Mouse (Mus musculus) left cerebral cortex, postnatal 4 days (tissue): ENCODE measurements around the gene Susd6. TPM values are rescaled to one million over a fixed set of nuclear protein-coding genes. Genes with fewer than 3 reads are reported as not detected.
A peak's percentile ranks its signal among the peaks of the same experiment; 100 is the strongest.

Source experiments
- DNase-seq: peaks from one replicate; pipeline ENCODE4 v3.0.0-alpha.2; 2022
- intact Hi-C: fragments of 180-260 bp; cut with DNase I; formaldehyde crosslinking; loops from one replicate; pipeline ENCODE4 v1.15.1; 2025
- total RNA-seq, 2 experiments: library from RNA; stranded (reverse); gene quantifications; 2 replicates each; pipeline ENCODE4 v1.2.3; 2021

Gene Susd6
- total RNA-seq, 2 experiments from 2014 or later: 19.6 to 21.4 TPM

GRCm38 (mm10) chr12:80865175-80865574 is 74.9 kb downstream of the Susd6 start:
- DNase-seq: no peak
- intact Hi-C loops: no loop called here

- intact Hi-C loops: no loop called here
Measured at GRCm38 (mm10) chr12:80866023-80866422, 75.7 kb downstream of the Susd6 start.

DNA sequence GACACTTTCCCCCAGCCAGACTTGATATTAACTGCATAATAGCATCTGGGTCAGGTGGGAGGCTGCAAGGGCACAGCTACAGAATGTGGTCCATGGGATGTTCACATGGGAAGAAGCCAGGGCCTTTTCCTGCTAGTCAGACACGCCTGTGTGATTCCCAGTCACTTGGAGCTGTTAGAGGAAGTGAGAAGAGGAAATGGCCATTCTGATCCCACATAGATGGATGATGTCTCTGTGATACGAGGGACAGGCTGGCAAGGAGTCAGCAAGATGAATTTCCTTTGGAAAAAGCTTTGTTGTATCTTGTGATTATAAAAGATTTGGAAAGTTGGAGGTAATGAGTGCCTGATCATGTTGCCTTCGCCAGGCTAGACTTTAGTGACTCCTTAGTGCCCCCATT is 76.8 kb downstream of the Susd6 start:
- no peak for DNase-seq
- intact Hi-C loops: no loop called here

More at GRCm38 (mm10) chr12:80866023-80866422, 75.7 kb downstream of the Susd6 start:
- DNase-seq: no peak

DNA sequence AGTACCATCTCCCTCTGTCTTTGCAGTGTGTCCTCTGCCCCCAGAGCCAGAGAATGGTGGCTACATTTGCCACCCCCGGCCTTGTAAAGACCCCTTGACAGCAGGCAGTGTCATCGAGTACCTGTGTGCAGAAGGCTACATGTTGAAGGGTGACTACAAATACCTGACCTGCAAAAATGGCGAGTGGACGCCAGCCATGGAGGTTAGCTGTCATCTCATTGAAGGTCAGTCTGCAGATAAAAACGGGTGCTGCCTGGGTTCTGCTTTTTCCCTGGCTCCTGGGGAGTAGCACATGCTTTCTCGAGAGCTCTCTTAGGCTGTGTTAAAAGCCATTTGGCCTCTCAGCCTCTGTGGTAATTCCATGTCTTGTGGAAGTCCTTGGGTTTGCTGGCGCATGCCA is 78.1 kb downstream of the Susd6 start:
- intact Hi-C loops: no loop called here
- DNase-seq: no peak

DNA sequence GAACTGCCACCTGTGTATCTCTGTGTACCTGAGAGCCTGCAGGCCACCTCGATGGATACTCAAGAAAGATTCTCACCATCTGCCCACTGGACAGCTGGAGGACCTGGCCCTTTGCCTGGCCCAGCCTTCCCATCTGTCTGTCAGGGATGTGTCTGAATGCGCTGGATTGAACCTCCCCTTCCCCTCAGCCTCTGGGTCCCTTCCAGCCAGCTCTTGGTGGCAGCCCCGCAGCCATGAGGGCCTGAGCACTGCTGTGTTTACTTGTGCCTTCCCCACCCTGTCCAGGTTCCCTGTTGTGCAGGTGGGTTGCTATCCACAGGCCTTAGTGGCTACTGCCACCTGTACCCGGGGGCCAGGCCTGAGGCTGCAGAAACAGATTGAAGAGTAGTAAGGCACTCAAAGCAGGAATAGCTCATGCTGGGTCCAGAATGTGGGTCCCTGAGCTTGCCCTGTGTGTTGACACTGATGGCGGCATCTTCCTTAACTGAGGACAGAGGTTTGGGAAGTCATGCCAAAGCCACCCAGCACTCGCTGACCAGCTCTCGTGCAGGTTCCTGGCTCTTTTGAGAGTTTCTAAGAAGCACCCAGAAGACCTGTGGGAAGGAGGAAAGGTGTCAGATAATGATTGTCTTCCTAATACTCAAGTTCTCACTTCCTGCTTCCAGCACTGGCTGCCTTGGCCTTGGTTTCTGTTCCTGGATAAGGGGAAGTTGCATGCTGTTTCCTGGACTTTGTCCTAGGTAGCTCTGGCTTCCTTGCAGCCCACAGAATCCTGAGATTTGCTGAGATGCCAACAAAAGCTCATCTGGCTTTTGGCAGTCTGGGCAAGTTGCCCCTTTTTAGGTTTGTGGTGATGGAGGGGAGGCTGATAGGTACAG is 87.1 kb downstream of the Susd6 start:
- DNase-seq: peak; percentile 86
- intact Hi-C loops: no loop called here

GRCm38 (mm10) chr12:80878093-80878430 is 87.8 kb downstream of the Susd6 start:
- no peak for DNase-seq
- intact Hi-C loops: no loop called here

DNA sequence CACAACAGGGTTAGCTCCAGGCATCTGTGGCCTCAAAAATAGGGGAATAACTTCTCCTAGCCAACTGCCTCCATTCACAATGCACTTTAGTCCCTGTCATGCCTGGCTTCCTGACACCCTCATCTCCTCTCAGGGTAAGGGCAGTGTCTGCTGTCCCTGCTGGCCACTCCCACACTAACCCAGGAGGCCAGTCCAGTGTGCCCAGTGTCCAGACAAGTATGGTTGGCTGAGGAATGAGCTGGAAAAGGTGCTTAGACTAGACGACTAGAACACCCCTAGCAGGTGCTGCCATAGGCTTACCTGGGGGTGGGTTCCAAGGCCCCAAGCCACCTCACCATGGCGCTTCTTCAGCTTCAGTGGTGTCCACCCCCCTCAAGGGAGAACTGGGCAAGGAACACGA is 88.3 kb downstream of the Susd6 start:
- DNase-seq: no peak
- intact Hi-C loops: no loop called here

DNA sequence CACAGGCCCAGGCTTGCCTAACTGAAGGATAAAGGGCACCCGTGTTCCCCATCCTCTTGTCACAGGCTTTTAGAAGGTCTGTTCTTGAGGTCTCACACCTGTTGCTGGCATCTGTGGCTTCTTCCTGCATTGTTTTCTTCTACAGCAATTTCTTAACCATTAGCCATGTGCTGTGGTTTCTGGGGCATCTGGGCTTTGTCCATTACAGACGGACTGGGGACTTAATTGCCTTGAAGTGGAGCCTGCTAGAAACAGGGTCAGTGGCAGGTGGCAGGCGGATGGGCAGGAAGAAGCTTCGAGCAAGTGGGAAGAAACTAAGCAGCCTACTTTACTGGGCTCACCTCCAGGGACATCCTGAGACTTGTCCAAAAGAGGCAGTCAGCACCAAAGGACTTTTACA is 89.0 kb downstream of the Susd6 start:
- no peak for DNase-seq
- intact Hi-C loops: no loop called here

- intact Hi-C loops: no loop called here
- DNase-seq: no peak
Measured at GRCm38 (mm10) chr12:80881121-80881520, 90.8 kb downstream of the Susd6 start.

DNA sequence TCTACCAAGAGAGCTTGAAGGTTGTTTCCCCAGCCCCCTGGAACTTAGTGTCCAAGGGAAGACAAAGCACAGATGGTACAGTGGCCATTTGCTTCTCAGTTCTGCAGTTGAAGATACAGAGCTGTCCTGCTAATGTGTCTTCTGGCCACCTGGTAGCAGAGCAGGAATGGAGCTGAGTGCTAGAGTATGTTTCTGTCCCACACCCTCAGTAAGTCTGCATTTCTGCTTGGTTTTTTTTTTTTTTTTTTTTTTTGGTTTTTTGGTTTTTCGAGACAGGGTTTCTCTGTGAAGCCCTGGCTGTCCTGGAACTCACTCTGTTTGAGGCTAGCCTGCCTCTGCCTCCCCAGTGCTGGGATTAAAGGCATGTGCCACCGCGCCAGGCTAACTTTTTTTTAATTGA is 93.0 kb downstream of the Susd6 start:
- DNase-seq: no peak
- intact Hi-C loops: no loop called here

DNA sequence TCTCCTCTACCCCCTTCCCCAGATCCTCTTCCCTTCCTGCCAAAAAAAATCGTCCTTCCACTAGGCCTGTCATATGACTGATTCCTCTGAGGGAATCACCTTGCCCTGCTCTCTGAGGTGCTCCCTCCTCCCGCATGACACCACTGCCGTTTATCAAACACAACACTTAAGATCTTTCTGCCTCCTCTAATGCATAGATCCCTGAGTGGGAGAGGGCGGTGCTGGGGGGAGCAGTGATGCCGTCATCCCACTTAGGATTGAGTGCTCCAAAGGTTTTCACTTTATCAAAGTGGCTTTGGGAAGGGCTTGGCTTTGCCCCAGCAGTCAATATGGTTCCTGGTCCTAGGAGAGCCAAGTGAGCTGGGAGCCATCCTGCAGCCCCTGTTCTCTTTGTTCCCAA is 93.6 kb downstream of the Susd6 start:
- DNase-seq: no peak
- intact Hi-C loops: no loop called here

- no peak for DNase-seq
- intact Hi-C loops: no loop called here
Measured at GRCm38 (mm10) chr12:80885301-80886288, 95.3 kb downstream of the Susd6 start.

DNA sequence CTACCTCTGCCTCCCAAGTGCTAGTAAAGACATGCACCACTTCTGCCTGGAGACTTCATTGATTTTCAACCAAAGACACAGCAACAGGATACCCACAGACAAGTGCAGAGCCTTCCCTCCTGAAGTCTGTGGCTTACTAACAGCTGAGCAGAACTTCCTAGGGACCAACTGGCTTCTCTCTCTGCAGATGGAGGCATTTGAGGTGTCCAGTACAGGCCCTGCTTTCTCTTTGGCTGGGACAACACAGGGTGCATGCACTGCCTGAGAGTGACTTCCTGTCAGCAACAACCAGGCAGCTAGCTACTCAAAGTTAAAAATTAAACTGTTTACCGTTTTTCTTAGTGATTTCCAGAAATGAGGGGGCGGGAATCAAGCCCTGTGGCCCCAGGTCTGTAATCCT is 96.7 kb downstream of the Susd6 start:
- intact Hi-C loops: no loop called here
- no peak for DNase-seq

DNA sequence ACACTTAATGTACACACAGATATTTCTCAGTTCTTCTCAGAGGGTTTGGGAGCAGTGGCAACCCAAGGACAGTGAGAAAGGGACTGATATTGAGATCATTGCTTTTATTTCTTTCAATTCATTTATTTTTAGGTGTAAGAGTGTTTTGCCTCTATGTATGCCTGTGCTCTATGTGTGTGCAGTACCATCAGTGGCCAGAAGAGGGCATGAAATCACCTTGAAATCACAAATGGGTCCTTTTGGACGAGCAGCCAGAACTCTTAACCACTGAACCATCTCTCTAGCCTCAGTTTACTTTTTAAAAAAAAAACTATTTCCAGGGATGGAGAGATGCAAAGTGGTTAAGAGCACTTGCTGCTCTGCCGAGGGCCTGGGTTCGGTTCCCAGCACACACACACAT is 99.0 kb downstream of the Susd6 start:
- intact Hi-C loops: no loop called here

DNA sequence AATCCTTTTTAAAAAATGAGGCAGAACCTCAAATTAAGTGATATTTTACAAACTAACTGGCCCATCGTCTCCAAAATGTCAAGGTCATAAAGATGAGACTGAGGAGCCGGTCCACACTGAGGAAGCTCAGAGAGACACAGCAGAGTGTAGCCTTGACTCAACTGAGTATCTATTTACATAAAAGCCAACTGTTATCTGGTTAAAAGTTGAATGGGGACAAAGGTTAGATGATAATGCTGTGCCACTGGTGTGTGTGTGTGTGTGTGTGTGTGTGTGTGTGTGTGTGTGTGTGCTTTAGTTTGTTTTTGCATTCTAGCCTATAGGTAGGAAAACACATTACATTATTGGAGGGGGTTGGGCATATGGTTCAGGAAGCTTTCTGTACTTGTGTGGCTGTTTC is 100.8 kb downstream of the Susd6 start:
- DNase-seq: no peak
- intact Hi-C loops: no loop called here

More for the DNA sequence above, 99.0 kb downstream of the Susd6 start:
- no peak for DNase-seq

DNA sequence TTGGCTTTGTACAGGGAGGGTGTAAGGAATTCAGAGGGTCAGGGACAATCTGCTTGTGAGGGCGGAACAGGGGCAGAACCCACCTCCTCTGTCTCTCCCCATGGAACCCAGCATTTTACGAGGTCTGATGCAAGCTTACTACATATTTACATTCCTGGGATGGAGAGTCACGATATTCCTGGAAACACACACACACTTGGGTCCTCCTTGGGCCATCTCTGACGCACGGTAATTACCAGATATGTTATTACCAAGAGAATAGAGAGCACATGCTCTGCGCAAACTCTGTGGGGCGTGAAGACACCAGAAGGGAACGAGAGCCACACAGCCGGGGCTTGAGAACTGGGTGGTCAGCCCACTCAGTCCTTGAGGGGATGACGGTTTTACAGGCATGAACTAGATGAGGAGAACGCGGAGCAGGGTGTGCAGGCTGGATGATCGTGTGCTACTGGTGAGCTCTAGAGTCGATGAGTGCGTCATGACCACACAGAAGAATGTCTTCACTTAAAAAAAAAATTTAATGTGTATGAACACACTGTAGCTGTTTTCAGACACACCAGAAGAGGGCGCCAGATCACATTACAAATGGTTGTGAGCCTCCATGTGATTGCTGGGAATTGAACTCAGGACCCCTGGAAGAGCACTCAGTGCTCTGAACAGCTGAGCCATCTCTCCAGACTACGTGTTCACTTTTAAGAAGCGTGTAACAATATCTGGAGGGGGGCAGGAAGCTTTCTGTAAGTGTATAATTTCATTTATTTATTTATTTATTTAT is 103.6 kb downstream of the Susd6 start:
- intact Hi-C loops: loop anchor here (2.0 kb wide), 1 partner anchor 125 kb away; no protein-coding TSS in a partner anchor
- no peak for DNase-seq

GRCm38 (mm10) chr12:80894973-80895570 is 104.8 kb downstream of the Susd6 start:
- DNase-seq: peak; percentile 71
- intact Hi-C loops: loop anchor here (2.0 kb wide), 1 partner anchor 126 kb away; no protein-coding TSS in a partner anchor

DNA sequence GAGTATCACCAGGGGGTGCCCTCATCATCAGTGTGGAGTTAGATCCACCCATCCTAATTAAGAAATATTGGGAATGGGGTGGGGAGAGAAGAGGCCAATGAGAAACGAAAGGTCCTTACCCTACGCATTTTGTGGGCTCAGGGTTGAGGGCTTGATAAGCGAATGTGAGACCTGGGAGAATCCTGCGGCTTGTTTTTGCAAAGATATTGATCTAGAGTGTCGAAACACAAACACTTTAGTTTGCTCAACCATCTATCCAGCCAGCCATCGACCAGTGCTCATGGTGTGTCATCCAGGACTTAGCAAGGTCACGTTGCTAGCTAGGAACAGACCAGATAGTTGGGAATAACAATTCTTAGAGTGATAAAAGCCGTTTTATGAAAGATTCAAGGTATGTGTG is 119.3 kb downstream of the Susd6 start:
- intact Hi-C loops: no loop called here
- no peak for DNase-seq

- no peak for DNase-seq
- intact Hi-C loops: no loop called here
Measured at GRCm38 (mm10) chr12:80917764-80918163, 127.5 kb downstream of the Susd6 start.

DNA sequence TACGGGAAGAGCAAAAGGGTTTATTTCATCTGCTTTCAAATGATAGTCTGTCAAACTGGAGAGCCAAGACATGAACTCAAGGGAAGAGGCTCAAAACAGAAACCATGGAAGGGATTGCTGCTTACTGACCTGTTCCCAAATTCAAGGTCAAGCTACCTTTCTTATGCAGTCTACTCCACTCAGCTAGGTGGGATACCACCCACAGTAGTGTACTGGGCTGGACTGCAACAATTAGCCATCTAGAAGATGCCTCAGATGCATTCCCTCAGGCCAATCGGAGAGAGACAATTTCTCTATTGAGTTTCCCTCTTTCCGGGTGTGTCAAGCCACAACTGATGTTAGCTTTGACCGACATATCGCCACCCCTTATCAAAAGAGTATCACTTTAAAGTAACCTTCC is 131.0 kb downstream of the Susd6 start:
- no peak for DNase-seq
- intact Hi-C loops: no loop called here
